Mouse (Mus musculus): ENCODE data around the gene Vmn1r168. TPM values are rescaled to one million over a fixed set of nuclear protein-coding genes. Genes with fewer than 3 reads are reported as not detected.
"Not testable (repeated sequence)": the region's sequence is repeated elsewhere in the genome, so short reads cannot be mapped to it uniquely, and the experiment has no call there.

The Vmn1r168 gene
- total RNA-seq (2021): not detected
- long read RNA-seq, experiment 1: 0 reads
- long read RNA-seq, experiment 2: 0 reads

GRCm38 (mm10) chr7:23539432-23539831 lies at the start of gene Vmn1r168:
Vmn1r168 (plus strand) TSS chr7:23539732.
- intact Hi-C loops (cut with DNase I; ENCODE audit: low total_unique reads); DNase-seq: not testable (repeated sequence)

- intact Hi-C loops (cut with DNase I; ENCODE audit: low total_unique reads); DNase-seq: not testable (repeated sequence)
Observed at GRCm38 (mm10) chr7:23507106-23507505, 32.4 kb upstream of the Vmn1r168 start, which contains the start of gene Vmn1r167. Vmn1r167 (minus strand) TSS chr7:23507206.

- intact Hi-C loops (cut with DNase I; ENCODE audit: low total_unique reads); DNase-seq: not testable (repeated sequence)
Observed at GRCm38 (mm10) chr7:23575226-23575625, 35.7 kb downstream of the Vmn1r168 start, which contains the start of gene Vmn1r169. Vmn1r169 (plus strand) TSS chr7:23575526.

Other genes starting within 250 kb of the Vmn1r168 start
- not detected for gene Nlrp4e, start 238.5 kb upstream of the Vmn1r168 start, total RNA-seq (2021)
- gene Nlrp5, start 153.8 kb upstream of the Vmn1r168 start, total RNA-seq (2021): under 1 TPM in 1 of 2 experiments, not detected in 1; 0.10 TPM
- not detected for gene Vmn1r167, start 32.5 kb upstream of the Vmn1r168 start, total RNA-seq (2021)
- not detected for gene Vmn1r169, start 35.8 kb downstream of the Vmn1r168 start, total RNA-seq (2021)
- gene Vmn1r170, start 66.4 kb downstream of the Vmn1r168 start, total RNA-seq (2021): not detected
- gene Vmn1r171, start 91.0 kb downstream of the Vmn1r168 start, total RNA-seq (2021): not detected
- not detected for gene Vmn1r172, start 118.6 kb downstream of the Vmn1r168 start, total RNA-seq (2021)
- not detected for gene Vmn1r173, start 161.0 kb downstream of the Vmn1r168 start, total RNA-seq (2021)
- gene Vmn1r174, start 212.5 kb downstream of the Vmn1r168 start, total RNA-seq (2021): not detected